Mouse (Mus musculus) adrenal gland, adult 2 months (tissue): ENCODE measurements around the gene Anapc15-ps. TPM values are rescaled to one million over a fixed set of nuclear protein-coding genes. Genes with fewer than 3 reads are reported as not detected.

Experiments
- DNase-seq: peaks from one replicate; pipeline ENCODE4 v3.0.0; 2021
- polyA plus RNA-seq: library from polyadenylated mRNA; depleted of rRNA; stranded (reverse); fragments of >200 nt; gene quantifications from 2 replicates; pipeline ENCODE4 v1.2.3, GENCODE M21; 2012
- total RNA-seq, 2 experiments: library from RNA; stranded (reverse); gene quantifications; 2 replicates each; pipeline ENCODE4 v1.2.3; 2021

The Anapc15-ps gene
- total and polyA plus RNA-seq, 3 experiments = not detected

- DNase-seq = no peak
Measured at GRCm38 (mm10) chr10:95669872-95670271, 3.4 kb downstream of the Anapc15-ps start.

GRCm38 (mm10) chr10:95669034-95669433 is 4.2 kb downstream of the Anapc15-ps start:
- DNase-seq = no peak

GRCm38 (mm10) chr10:95667371-95668030 is 5.8 kb downstream of the Anapc15-ps start:
- no peak for DNase-seq

GRCm38 (mm10) chr10:95666791-95667190 is 6.5 kb downstream of the Anapc15-ps start:
- no peak for DNase-seq

DNA sequence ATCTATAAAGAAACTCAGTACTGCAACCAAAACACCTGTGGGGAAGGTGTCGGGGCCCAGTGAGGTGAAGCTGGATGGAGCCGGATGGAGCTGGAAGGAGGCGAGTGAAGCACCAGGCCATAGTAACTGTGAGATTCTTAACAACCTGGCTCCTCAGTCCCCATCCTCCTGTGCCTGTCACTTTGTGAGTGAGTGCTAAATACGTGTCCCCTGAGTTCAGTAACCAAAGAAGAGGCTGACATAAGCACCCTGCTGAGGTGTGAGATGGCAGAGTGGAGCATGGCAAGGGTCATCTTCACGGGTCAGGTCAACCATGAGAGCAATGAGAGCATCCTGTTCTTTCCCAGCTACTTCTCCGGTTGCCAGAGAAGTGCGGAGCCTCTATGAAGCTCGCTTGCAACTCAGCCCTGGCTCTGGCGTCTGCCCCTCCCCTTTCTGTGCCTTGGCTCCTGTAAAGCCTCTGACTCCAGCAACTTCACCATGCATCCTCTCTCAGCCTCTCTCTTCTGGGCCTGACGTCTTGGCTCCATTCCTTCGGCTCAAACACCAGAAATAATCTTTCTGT is 7.7 kb downstream of the Anapc15-ps start:
- DNase-seq = no peak

GRCm38 (mm10) chr10:95664613-95665012 is 8.6 kb downstream of the Anapc15-ps start:
- no peak for DNase-seq

DNA sequence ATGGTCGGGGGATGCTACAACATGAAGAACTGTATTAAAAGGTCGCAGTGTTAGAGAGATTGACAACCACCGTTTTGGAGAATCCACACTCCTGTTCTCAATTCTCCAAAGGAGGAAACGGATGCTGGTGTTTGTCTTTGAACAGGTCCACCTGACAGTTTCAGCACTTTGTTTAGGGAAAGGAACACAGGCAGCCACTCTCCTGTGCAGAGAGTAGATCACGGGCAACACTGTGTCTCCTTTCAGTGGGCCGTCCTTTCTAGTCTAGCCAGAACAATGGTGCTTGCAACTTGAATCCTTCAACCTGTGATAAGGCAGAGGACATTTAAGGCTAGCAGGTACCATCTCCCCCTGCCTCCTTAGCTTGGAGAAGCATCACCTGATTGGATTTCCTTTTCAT is 12.9 kb downstream of the Anapc15-ps start:
- no peak for DNase-seq

DNA sequence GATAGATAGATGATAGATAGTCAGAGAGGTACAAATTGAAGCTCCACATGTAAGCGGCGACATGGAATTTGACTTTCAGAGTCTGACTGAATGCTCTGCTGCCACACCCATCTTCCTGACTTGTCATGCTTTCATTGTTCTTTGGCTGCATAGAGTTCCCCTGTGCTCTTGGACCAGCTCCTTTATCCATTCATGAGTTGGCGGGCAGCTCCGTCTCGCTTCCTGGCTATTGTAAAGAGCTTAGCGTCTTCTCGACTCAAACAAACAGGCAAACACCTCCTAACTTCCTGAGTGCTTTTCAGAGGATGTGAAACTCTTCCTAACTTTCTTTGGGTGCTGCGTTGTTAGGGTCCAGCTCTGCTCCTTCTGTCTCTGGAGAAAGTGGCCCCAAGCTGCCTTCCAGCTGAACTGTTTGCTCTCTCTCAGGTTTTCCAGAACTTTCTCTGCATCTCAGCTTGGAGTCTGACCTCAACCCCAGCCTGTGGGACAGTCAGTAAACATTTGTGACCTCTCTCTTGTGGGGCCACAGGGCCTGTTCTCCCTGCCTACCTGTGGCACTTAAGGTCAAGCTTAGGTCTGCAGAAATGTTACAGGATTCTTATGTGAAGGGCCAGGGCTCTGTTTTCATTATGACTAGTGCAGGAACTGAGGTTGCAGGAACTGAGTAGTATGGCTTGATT is 13.6 kb downstream of the Anapc15-ps start:
- DNase-seq = no peak

- no peak for DNase-seq
Measured at GRCm38 (mm10) chr10:95658836-95659343, 14.4 kb downstream of the Anapc15-ps start.

DNA sequence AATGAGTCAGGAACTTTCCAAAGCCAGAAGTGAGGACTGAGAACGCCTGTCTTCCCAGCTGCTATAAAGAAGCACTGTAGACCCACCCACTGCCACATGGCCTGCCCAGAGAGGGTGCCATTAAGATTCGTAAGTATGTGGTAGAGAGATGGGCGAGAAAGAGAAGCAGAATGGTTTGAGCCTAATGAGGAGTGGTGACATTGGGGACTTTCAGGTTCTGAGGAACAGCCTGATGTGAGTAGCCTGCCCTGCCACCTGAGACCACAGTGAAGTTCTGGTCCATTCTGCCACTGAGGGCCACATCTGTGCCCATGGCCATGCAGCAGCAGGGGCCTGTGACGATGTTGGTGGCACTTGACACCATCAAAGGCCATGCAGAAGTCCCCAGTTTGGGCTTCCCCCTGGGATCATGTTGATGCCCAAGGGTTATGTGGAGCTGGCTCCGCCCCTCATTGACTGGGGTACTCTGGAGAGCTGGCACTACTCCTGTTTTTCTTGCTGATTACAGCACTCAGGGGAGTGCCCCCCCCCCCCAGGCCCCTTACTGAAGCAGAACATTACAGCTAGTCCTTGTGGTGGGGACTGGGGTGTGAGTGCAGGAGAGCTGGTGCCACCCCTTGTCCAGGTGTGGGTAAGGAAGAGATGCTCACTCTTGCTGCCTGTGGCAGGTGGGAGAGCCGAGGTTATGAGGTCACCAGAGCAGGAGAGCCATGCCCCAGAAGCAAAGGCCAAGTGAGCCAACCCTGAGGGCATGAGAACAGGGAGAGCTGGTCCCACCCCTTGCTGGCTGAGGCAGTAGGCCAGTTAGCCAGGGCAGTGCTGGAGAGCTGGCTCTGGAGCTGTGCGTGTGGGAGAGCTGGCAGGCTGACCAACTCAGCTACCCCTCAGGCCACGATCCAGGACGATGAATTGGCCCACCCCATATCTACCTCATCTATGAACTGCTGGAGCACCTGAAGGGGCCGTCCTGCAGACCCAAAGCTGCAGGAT is 16.7 kb downstream of the Anapc15-ps start:
- peak; percentile 27 for DNase-seq

DNA sequence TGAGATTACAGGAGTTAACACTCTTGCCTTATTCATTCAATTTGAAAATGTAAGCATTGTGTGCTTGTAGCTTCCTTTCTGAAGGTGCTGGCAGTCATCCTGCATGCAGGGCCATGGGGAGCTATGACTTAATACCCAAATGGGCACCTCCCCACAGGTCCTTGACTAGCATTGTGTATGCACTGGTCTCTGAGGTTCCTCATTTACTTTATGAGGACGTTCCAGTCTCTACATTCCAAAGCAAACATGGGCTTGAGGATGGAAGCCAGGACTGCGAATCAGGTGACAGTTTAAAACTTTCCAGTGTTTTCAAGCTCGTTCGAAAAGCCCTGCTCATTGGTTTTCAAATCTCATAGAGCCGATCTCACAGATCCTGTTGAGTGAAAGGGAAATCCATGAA is 21.1 kb downstream of the Anapc15-ps start:
- DNase-seq = no peak

GRCm38 (mm10) chr10:95648326-95648888 is 24.8 kb downstream of the Anapc15-ps start:
- no peak for DNase-seq

- DNase-seq = no peak
Measured at GRCm38 (mm10) chr10:95647128-95647527, 26.1 kb downstream of the Anapc15-ps start.

DNA sequence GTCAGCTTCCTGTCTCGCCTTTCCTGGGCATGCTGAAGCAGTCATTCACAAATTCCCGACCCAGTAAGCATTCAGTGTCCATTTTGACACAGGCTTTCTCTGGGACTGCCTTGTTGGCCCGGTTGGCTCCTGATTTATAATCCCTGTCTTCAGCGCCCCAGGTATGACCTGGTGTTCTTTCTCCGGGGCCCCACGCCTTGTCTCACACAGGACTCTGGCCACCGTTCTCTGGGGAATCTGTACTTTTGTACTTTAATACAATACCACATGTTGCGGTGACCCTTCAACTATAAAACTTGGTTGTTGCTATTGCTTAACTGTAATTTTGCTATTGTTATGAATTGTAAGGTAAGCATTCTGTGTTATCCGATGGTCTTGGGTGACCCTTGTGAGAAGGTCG is 26.7 kb downstream of the Anapc15-ps start:
- DNase-seq = no peak

GRCm38 (mm10) chr10:95643696-95644360 is 29.4 kb downstream of the Anapc15-ps start:
- DNase-seq = peak; percentile 89

DNA sequence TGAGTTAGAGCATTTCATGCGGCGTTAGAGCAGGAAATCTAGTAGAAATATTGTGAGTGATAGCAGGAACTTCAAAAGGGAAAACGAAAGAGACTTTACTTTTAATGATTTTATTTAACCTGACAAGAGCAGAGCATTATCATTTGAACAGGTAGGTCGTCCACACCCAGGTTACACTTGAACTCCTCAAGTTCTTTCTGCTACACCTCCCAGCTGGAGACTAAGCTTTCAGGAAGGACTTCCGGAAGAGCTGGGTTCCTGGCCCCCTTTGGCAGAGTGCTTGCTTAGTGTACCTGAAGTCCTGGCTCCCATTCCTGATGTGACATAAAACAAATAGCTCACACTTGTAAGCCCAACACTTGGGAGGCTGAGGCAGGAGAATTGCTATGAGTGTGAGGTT is 30.2 kb downstream of the Anapc15-ps start:
- no peak for DNase-seq

DNA sequence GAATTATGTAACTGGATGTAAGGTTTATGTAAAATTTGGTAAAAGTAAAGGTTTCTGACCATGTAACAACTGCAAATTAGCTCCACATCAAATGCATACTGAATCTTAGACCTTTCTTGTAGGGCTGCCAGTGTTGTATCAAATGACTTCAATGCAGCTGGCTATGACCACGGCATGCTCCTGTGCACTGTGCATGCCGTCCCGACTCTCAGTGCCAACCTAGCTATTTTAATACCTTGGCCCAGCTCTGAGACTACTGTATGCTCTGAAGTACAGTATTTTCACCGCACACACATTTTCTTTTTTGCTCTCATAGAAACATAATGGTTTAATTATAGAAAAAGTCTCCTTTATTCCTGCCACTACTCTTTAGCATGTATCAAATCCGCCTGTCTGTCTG is 31.9 kb downstream of the Anapc15-ps start:
- no peak for DNase-seq

DNA sequence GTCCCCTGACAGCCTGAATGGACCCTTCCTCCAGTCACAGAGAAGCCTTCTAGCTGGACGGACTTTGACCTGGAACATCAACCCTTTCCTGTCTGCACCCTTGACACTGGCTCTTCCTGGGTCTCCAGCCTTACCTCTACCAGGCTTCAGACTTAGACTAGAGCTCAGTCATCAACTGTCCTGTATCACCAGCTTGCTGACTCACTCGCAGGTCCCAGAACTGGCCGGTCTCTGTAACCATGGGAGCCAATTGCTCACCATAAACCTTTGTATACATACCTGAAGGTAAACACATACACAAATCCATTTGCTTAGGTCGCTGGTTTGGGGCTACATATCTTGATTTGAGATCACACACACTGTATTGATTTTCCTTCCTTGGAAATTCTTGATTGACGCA is 33.8 kb downstream of the Anapc15-ps start:
- no peak for DNase-seq

- DNase-seq = no peak
Measured at GRCm38 (mm10) chr10:95634751-95635150, 38.5 kb downstream of the Anapc15-ps start.

GRCm38 (mm10) chr10:95634261-95634660 is 39.0 kb downstream of the Anapc15-ps start:
- DNase-seq = no peak

GRCm38 (mm10) chr10:95631568-95631967 is 41.7 kb downstream of the Anapc15-ps start:
- DNase-seq = peak; percentile 44
